Mouse (Mus musculus) kidney, adult 18-20 months (tissue): ENCODE data around the gene Fv1.
"Not testable (repeated sequence)": the region's sequence is repeated elsewhere in the genome, so short reads cannot be mapped to it uniquely, and the experiment has no call there.

Experiments
- DNase-seq: peaks from one replicate; pipeline ENCODE4 v3.0.0; 2021

Fv1 gene

DNA sequence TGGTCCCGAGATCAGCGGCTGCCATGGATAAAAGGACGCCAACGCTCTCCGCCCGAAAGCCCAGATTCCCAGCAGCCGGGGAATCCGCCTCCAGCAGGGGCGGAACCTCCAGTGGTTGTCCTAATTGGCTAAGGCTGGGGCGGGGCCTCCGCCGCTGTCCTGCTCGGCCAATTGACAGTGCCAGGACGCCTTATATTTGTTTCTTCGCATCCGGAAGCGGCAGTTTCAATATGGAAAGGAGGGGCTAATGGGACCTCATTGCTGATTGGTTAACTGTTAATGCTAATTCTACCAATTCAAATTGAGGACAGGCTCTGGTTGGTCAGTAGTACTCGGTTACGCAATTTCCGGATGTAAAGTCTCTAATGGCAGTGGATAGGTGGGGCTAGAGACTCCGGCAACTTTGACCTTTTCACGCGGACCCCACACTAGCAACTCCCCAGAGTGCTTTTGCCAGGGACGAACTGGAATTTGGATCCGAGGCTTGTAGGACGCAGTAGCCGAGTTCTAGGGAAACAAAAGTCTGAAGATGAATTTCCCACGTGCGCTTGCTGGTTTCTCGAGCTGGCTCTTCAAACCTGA is at the start of gene Fv1, which contains the start of gene Miip:
Fv1 (plus strand) TSS at position 530 of the 582 bp plus-strand sequence.
Miip (minus strand) TSS at position 367 of the 582 bp plus-strand sequence.
- peak; percentile 94 for DNase-seq

- DNase-seq: not testable (repeated sequence)
These were observed 49.1 kb upstream of the Fv1 start for GRCm38 (mm10) chr4:147819659-147820058.

- DNase-seq: not testable (repeated sequence)
These were observed 47.4 kb upstream of the Fv1 start for GRCm38 (mm10) chr4:147821414-147821813.

GRCm38 (mm10) chr4:147824389-147824788 is 44.4 kb upstream of the Fv1 start:
- DNase-seq: no peak

- DNase-seq: peak; percentile 12
These were observed 29.5 kb upstream of the Fv1 start for GRCm38 (mm10) chr4:147839282-147839681.

- DNase-seq: no peak
These were observed 25.9 kb upstream of the Fv1 start for GRCm38 (mm10) chr4:147842871-147843270.

GRCm38 (mm10) chr4:147847614-147848583 is 20.9 kb upstream of the Fv1 start, which contains the start of gene Zfp933:
Zfp933 (minus strand) TSS chr4:147848366.
- peak; percentile 77 for DNase-seq

DNA sequence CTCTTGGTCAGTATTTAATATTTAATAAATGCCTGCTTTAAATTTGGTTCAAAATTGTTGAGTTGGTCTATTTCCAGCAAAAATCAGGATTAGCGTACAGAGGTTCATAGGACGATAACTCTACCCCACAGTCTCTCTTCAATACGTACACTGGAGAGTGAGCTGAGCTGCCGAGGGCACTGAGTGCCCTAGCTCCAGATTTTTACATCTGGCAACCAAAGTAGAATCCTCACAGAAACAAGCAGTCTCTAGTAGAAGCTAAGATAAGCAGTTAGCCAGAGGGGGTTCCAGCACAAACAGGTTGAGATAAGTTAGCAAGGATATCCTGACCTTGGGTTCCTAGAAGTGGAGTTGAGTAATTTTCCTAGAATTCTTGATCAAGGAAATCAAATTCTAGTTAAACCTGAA is 20.2 kb upstream of the Fv1 start:
- DNase-seq: no peak

- no peak for DNase-seq
These were observed 18.0 kb upstream of the Fv1 start for GRCm38 (mm10) chr4:147850776-147851175.

DNA sequence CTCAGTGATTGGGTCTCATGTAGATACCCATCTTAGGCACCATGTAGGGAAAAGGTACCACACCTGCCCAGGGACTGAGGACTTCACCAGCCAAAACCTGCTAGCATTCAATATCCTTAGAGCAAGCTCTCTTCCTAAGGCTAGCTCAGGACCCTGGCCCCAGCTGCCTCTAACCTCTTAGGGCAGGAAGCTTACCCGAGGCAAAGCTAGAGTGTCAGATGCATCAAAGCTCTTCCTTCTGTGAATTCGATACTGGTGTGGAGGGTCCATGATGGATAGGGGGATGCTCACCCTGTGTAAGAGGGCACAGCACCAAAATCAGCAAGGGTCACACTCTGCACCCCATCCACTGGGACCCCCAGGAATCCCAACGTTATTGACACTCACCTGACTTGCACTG is 6.7 kb upstream of the Fv1 start:
- DNase-seq: no peak

GRCm38 (mm10) chr4:147865651-147866050 is 3.1 kb upstream of the Fv1 start:
- no peak for DNase-seq

DNA sequence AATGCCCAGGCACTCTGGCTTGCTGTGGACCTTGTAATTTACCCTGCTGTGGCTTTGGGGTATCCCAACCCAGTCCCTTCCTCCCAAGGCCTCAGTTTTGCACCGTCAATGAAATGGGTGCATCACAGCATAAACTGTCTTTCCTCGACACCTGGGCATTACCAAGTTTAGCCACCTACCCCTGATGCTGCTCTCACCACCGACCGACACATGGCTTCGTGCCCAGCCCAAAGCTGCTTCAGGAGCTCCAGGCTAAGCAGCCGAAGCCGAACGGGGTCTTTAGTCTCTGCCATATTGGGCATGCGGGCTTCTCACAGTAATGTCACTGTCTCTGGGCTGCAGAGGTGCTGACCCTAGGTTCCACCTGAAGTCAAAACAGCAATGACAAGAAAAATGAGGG is 2.7 kb upstream of the Fv1 start:
- no peak for DNase-seq

DNA sequence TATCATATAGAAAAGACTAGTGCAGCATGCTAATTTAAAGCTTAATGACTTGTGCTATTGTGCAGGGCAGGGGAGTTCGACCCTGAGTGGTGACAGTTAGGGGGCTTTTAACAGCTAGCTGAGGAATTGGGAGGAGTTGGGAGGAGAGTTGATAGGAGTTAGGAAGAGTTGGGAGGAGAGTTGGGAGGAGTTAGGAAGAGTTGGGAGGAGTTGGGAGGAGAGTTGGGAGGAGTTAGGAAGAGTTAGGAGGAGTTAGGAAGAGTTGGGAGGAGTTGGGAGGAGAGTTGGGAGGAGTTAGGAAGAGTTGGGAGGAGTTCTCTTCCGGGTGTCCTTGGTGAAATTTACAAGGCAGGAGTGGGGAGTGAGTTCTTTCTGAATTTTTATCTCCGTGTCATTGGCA is 2.0 kb upstream of the Fv1 start:
- not testable (repeated sequence) for DNase-seq

DNA sequence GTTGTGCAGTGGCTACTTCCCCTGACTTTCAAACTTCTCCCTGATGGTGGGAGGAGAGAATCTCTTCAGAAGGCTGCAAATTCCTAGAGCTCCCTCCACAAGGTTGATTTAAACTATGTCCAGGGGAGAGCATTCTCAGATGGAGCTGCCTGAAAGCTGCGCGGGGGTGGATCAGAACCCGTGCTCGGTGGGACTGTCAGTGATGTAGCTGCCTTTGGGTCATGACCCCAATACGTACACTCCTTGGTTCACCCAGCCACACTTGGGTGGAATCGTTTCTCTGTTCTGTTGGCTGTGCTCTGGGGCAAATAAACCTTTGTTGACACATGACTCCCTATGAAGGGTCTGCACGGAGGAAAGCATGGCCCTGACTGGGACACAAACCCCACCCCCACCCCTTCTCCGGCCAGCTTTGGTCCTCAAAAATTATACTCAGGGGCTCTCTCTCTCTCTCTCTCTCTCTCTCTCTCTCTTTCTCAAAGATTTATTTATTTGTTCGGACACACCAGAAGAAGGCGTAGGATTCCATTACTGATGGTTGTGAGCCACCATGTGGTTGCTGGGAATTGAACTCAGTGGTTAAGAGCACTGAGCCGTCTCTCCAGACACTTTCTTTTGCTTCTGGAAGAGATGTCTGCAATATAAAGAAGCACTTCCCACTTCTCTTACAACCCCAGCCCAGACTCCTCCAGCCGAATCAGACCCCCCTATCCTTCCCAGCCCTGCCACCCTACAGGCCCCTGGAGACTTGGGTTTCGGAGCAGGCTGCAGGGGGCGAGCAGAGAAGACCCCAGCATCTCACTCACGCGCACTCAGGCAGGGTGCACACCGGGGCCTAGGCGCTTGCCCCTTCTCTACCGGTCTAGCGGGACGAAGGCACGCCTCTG is 973 bp upstream of the Fv1 start:
- DNase-seq: no peak

GRCm38 (mm10) chr4:147869238-147869637 is 459 bp downstream of the Fv1 start:
- DNase-seq: no peak

DNA sequence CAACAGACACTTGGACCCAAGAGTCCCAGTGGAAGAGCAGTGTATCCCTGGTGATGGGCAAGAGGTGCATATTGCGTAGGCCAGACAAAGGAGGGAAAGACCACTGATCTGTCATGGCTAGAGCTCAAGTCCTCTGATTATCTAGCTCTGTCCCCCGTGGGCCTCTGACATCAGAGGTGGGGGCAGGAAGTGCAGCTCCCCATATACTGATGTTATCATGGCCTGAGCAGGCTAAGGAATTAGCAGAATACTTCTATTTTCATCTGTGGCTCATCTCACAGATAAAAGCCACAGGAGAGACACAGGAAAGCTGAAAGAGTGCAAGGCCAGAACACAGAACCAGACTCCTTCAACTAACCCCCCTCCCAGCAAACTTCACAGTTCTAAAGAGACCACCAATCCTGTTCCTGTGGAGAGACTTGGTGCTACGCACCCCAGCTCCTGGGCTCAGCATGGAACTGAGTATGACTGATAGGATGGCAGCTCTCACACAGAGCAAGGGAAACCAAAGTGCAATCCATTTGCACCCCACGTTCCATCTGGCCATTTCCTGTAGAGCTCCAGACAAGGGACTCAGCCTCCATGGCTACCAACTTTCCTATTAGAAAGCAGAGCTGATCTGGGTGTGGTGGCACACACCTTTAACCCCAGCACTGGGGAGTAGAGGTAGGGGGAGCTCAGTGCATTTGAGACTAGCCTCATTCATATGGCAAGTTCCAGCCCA is 7.2 kb downstream of the Fv1 start:
- DNase-seq: no peak

DNA sequence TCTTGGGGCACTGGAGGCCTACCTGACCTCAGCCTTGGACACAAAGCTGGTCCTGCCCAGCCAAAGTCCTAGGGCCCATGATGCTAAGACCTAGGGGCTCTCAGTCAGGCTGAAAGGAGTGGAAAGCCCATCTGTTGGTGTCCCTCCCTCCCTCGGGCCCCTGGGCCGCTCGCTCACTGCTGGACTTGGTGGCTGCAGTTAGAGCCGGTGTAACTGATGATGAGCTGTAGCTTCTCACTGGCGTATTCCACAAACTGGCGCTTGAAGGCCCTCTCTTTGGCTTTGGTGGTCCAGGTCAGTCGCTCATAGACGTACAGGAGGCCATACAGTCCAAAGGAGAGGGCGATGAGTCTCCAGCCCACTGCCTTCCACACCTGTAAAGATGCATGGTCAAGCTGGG is 9.8 kb downstream of the Fv1 start:
- no peak for DNase-seq

DNA sequence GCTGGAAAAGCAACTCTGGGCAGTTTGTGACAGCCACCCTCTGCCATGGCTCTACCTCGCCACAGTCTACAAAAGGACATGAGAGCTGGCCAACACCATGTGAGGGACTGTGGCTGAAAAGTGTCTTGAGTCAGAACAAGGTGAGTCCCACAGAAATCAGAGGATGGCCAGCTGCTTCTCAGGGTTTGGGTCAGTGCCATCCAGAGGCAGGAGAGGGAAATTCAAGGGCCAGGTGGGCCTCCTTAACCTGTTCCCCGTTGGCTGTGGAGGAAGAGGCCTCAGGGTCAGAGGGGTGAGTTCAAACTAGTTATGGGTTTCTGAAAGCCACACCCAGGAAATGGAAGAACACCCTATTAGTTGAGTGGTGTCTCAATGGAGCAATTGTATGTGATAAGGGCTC is 10.7 kb downstream of the Fv1 start:
- no peak for DNase-seq

DNA sequence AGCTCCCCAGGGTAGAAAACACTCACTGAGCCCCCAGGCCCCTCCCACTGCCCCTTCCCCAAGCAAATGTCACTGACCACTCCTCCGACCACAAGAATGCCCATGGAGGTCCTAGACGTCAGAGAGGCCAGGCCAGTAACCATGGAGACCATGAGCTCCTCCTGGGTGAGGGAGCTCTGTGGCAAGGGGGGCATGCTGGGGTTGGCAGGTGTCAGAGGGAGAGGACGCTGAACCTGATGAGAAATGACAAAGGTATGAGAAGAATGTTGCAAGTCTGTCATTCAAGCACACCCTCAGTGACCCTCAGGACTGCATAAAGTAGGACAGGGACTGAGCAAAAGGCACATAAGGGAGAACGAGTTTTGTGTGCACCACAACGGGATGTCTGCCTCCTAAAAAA is 11.1 kb downstream of the Fv1 start:
- no peak for DNase-seq

- no peak for DNase-seq
These were observed 13.0 kb downstream of the Fv1 start for GRCm38 (mm10) chr4:147881792-147882191.

- no peak for DNase-seq
These were observed 14.3 kb downstream of the Fv1 start for GRCm38 (mm10) chr4:147883041-147883440.

DNA sequence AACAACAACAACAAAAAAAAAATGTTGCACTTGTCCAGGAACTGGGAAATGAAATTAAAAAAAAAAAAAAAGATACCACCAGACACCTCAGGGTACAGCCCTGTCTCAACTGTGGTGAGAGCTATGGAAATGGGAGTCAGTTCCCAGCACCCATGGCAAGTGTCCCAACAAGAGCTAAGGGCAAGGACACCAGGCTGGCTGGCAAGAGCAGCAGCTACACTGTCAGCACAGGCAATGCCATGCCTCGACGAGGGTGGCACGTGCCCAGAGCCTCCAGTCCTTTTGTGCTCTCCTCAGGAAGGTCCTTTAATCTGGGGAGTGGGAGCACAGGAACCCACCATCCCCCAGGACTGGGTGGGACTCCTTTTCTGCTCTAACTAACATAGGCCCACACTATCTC is 15.4 kb downstream of the Fv1 start:
- DNase-seq: no peak
